Mouse (Mus musculus) heart, embryonic 16.5 days (tissue): ENCODE measurements around the gene Srgap2. TPM values are rescaled to one million over a fixed set of nuclear protein-coding genes. Genes with fewer than 3 reads are reported as not detected.
"Not testable (repeated sequence)": the region's sequence is repeated elsewhere in the genome, so short reads cannot be mapped to it uniquely, and the experiment has no call there.

Experiments
- ATAC-seq: fragments of 200-750 bp; cut with Nextera tagmentation; replicated peaks from 2 replicates; pipeline ENCODE4 v1.8.0; 2017; ENCODE audit warnings: moderate number of reproducible peaks; ENCODE audit not compliant: insufficient read depth, low FRiP score; ENCODE audit errors: extremely low read depth
- H3K27ac ChIP-seq: fragments of 300-500 bp; sonication (generic); 2 replicates; pipeline ENCODE4 v1.5.1; 2014; ENCODE audit warnings: mild to moderate bottlenecking, low read length, control low read depth, moderate library complexity
- H3K27me3 ChIP-seq: fragments of 300-500 bp; sonication (generic); 2 replicates; pipeline ENCODE4 v1.6.1; 2014; ENCODE audit warnings: low read length, mixed read lengths; ENCODE audit not compliant: control insufficient read depth, insufficient read depth
- H3K36me3 ChIP-seq: fragments of 300-500 bp; sonication (generic); 2 replicates; pipeline ENCODE4 v1.6.1; 2014; ENCODE audit not compliant: control insufficient read depth, insufficient read depth
- H3K4me1 ChIP-seq: fragments of 300-500 bp; sonication (generic); 2 replicates; pipeline ENCODE4 v1.6.1; 2014; ENCODE audit warnings: low read length, mixed read lengths; ENCODE audit not compliant: control insufficient read depth, insufficient read depth
- H3K4me2 ChIP-seq: fragments of 300-500 bp; sonication (generic); 2 replicates; pipeline ENCODE4 v1.6.1; 2014; ENCODE audit warnings: low read depth, mild to moderate bottlenecking, control low read depth, low read length
- H3K4me3 ChIP-seq: fragments of 300-500 bp; sonication (generic); 2 replicates; pipeline ENCODE4 v1.5.1; 2014; ENCODE audit warnings: mild to moderate bottlenecking, control low read depth, low read length
- H3K9ac ChIP-seq: fragments of 300-500 bp; sonication (generic); 2 replicates; pipeline ENCODE4 v1.6.1; 2014; ENCODE audit warnings: low read length, control low read depth
- H3K9me3 ChIP-seq: fragments of 300-500 bp; sonication (generic); replicated peaks from 2 replicates; pipeline ENCODE4 v1.6.1; 2016; ENCODE audit warnings: low read length; ENCODE audit not compliant: control insufficient read depth
- WGBS: fragments of 180-500 bp; shearing (Covaris S2); extraction: QIAGEN DNeasy Blood & Tissue Kit; methylation state at CpG from one replicate; pipeline ENCODE4 v1.1.7; 2014; 5-methylcytosine and 5-hydroxymethylcytosine counted together
- polyA plus RNA-seq: library from polyadenylated mRNA; unstranded; fragments of >200 nt; fragmentation: Nextera tagmentation; extraction: Ambion mirVana; gene quantifications from 2 replicates; pipeline ENCODE4 v1.2.1, GENCODE M21; 2015

Gene Srgap2
- polyA plus RNA-seq, 1 experiment from 2014 or later, result 16.6 TPM

- not testable (repeated sequence) for H3K4me1 ChIP-seq
- WGBS, result 93% methylated on average over 1 of the region's 1 CpGs
These were observed 198.1 kb downstream of the Srgap2 start for GRCm38 (mm10) chr1:131329093-131329492.

GRCm38 (mm10) chr1:131327167-131327566, 200.0 kb downstream of the Srgap2 start:
- H3K9me3 ChIP-seq, result no peaks in the 10 kb centered on the region
- H3K9ac ChIP-seq, result no peak overlapping the region
- H3K27me3 ChIP-seq, result no peaks in the 10 kb centered on the region
- ATAC-seq, result no peak
- peaks cover 19% of the 10 kb centered on the region for H3K36me3 ChIP-seq
- WGBS, result 82% methylated on average over 1 of the region's 1 CpGs
- no peak overlapping the region for H3K27ac ChIP-seq
- no peaks in the 10 kb centered on the region for H3K4me1 ChIP-seq
- no peak overlapping the region for H3K4me3 ChIP-seq
- no peak overlapping the region for H3K4me2 ChIP-seq

More at GRCm38 (mm10) chr1:131329093-131329492, 198.1 kb downstream of the Srgap2 start:
- not testable (repeated sequence) for ATAC-seq, H3K9me3 ChIP-seq, H3K4me3 ChIP-seq, H3K4me2 ChIP-seq, H3K27ac ChIP-seq, H3K9ac ChIP-seq, H3K27me3 ChIP-seq
- H3K36me3 ChIP-seq, result peaks cover 19% of the 10 kb centered on the region

GRCm38 (mm10) chr1:131324816-131325463, 202.2 kb downstream of the Srgap2 start:
- no peaks in the 10 kb centered on the region for H3K9me3 ChIP-seq
- no peak for ATAC-seq
- no peaks in the 10 kb centered on the region for H3K27me3 ChIP-seq
- 83% methylated on average over 3 of the region's 3 CpGs for WGBS
- H3K4me3 ChIP-seq, result no peak overlapping the region
- no peak overlapping the region for H3K9ac ChIP-seq
- no peaks in the 10 kb centered on the region for H3K4me1 ChIP-seq
- no peak overlapping the region for H3K27ac ChIP-seq
- H3K4me2 ChIP-seq, result no peak overlapping the region
- peaks cover 14% of the 10 kb centered on the region for H3K36me3 ChIP-seq

- no peak overlapping the region for H3K4me3 ChIP-seq
- H3K27me3 ChIP-seq, result no peaks in the 10 kb centered on the region
- no peaks in the 10 kb centered on the region for H3K9me3 ChIP-seq
- ATAC-seq, result no peak
- H3K36me3 ChIP-seq, result peaks cover 21% of the 10 kb centered on the region
- H3K4me2 ChIP-seq, result no peak overlapping the region
- WGBS, result 94% methylated on average over 3 of the region's 3 CpGs
- no peak overlapping the region for H3K9ac ChIP-seq
- no peak overlapping the region for H3K27ac ChIP-seq
- no peaks in the 10 kb centered on the region for H3K4me1 ChIP-seq
These were observed 207.4 kb downstream of the Srgap2 start for GRCm38 (mm10) chr1:131319598-131320330.

- WGBS, result 69% methylated on average over 2 of the region's 2 CpGs
- Histone ChIP-seq H3K27ac (no peak overlapping the region), H3K36me3 (peaks cover 20% of the 10 kb centered on the region)
These were observed 208.8 kb downstream of the Srgap2 start for GRCm38 (mm10) chr1:131318397-131318796.

GRCm38 (mm10) chr1:131317625-131318024, 209.5 kb downstream of the Srgap2 start:
- Histone ChIP-seq H3K27me3 (no peaks in the 10 kb centered on the region), H3K4me3 (no peak overlapping the region), H3K9ac (no peak overlapping the region), H3K27ac (no peak overlapping the region), H3K4me1 (no peaks in the 10 kb centered on the region), H3K9me3 (no peaks in the 10 kb centered on the region), H3K4me2 (no peak overlapping the region), H3K36me3 (peaks cover 24% of the 10 kb centered on the region)
- 52% methylated on average over 5 of the region's 5 CpGs for WGBS
- no peak for ATAC-seq

More at GRCm38 (mm10) chr1:131318397-131318796, 208.8 kb downstream of the Srgap2 start:
- no peak for ATAC-seq
- H3K9ac ChIP-seq, result no peak overlapping the region
- H3K9me3 ChIP-seq, result no peaks in the 10 kb centered on the region
- H3K4me2 ChIP-seq, result no peak overlapping the region
- H3K27me3 ChIP-seq, result no peaks in the 10 kb centered on the region
- H3K4me1 ChIP-seq, result no peaks in the 10 kb centered on the region
- H3K4me3 ChIP-seq, result no peak overlapping the region

- H3K27me3 ChIP-seq, result no peaks in the 10 kb centered on the region
- no peak overlapping the region for H3K4me3 ChIP-seq
- H3K9me3 ChIP-seq, result no peaks in the 10 kb centered on the region
- H3K4me2 ChIP-seq, result no peak overlapping the region
- H3K4me1 ChIP-seq, result no peaks in the 10 kb centered on the region
- H3K36me3 ChIP-seq, result peaks cover 41% of the 10 kb centered on the region
- H3K27ac ChIP-seq, result no peak overlapping the region
- 85% methylated on average over 3 of the region's 3 CpGs for WGBS
- H3K9ac ChIP-seq, result no peak overlapping the region
- ATAC-seq, result no peak
These were observed 215.9 kb downstream of the Srgap2 start for GRCm38 (mm10) chr1:131311284-131311683.

- Histone ChIP-seq H3K36me3 (peaks cover 34% of the 10 kb centered on the region), H3K9me3 (no peaks in the 10 kb centered on the region), H3K4me3 (no peak overlapping the region), H3K4me1 (no peaks in the 10 kb centered on the region), H3K9ac (no peak overlapping the region), H3K27ac (no peak overlapping the region), H3K27me3 (no peaks in the 10 kb centered on the region), H3K4me2 (no peak overlapping the region)
- no peak for ATAC-seq
- 92% methylated on average over 5 of the region's 5 CpGs for WGBS
These were observed 216.8 kb downstream of the Srgap2 start for GRCm38 (mm10) chr1:131310237-131310818.

- H3K27me3 ChIP-seq, result no peaks in the 10 kb centered on the region
- no peak overlapping the region for H3K4me3 ChIP-seq
- 95% methylated on average over 2 of the region's 2 CpGs for WGBS
- no peaks in the 10 kb centered on the region for H3K9me3 ChIP-seq
- H3K27ac ChIP-seq, result no peak overlapping the region
- no peak for ATAC-seq
- H3K9ac ChIP-seq, result no peak overlapping the region
- no peak overlapping the region for H3K4me2 ChIP-seq
- H3K36me3 ChIP-seq, result peaks cover 11% of the 10 kb centered on the region; the same call in 1 of the 2 replicates
- H3K4me1 ChIP-seq, result peaks cover 2% of the 10 kb centered on the region; the same call in 1 of the 2 replicates
These were observed 226.4 kb downstream of the Srgap2 start for GRCm38 (mm10) chr1:131300750-131301149.
